In the genomic region with DNA sequence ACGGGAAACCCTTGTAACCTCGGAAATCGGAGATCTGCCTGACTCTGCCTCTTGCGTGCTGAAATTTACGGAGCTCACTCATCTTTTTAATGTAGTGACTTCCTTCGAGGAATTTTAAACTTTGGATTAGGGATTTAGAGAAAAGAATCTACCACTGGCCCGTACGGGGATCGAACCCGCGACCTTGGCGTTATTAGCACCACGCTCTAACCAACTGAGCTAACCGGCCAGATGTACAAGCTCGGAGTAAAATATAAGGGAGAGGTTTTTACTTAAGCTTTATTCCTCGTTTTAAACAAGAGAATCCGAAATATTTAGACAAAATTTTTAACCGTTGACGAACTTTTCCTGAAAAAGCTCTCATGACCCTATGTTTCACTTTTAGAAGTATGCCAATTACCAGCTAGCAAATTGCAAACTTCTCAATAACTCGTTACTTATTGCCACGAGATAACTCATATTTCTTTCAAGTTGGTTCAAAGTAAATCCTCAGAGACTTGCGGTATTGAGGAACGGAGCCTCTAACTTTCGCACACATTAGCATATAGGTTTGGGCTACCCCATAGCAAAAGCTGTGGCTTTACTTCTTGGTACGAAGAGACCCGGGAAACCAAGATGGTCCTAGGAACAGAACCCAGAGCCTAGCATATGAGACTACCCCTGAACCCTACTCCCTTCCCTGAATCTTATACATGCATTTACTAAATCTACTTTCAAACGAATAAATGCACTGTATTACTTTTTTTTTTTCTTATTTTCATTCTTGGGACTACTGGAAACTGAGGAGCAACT, we compare ENCODE assay signal across 8 mouse cellular contexts. TPM values are rescaled to one million over a fixed set of nuclear protein-coding genes. Genes with fewer than 3 reads are reported as not detected.
DNase-seq lines count a peak whose midpoint lies in the region; ATAC-seq lines count a peak whose summit lies in the region.

No protein-coding gene starts in this region.

- peaks cover 4% of the 10 kb centered on the region; the same call in 1 of the 2 replicates for H3K27me3 ChIP-seq in forebrain, embryonic 12.5 days
- no peaks in the 10 kb centered on the region for H3K27me3 ChIP-seq in limb, embryonic 15.5 days

- H3K9ac ChIP-seq in forebrain, embryonic 12.5 days = no peak overlapping the region
- H3K9ac ChIP-seq in limb, embryonic 15.5 days = no peak overlapping the region; the same call in 1 of the 2 replicates

- 0 out of 2 replicates have a peak, but pooled peaks have one; percentile 51 for ATAC-seq in forebrain, embryonic 12.5 days (ENCODE audit: low FRiP score)
- no peak for ATAC-seq in limb, embryonic 15.5 days (ENCODE audit: insufficient number of reproducible peaks, low FRiP score, low TSS enrichment, low read depth)

- no peak overlapping the region for H3K27ac ChIP-seq in forebrain, embryonic 12.5 days
- H3K27ac ChIP-seq in limb, embryonic 15.5 days = no peak overlapping the region

- H3K4me1 ChIP-seq in forebrain, embryonic 12.5 days = no peaks in the 10 kb centered on the region
- H3K4me1 ChIP-seq in limb, embryonic 15.5 days = no peaks in the 10 kb centered on the region

- peak; percentile 17 for DNase-seq in kidney, adult 18-20 months
- no peak for DNase-seq in kidney, postnatal 14 days
- DNase-seq in adrenal gland, postnatal 10 days = peak; percentile 30
- DNase-seq in induced T-regulatory cell, adult 2 months (ENCODE audit: low read depth) = peak; percentile 53
- peak; percentile 73 for DNase-seq in neural tube, embryonic 10.5 days (ENCODE audit: extremely low spot score, low spot score)
- DNase-seq in urinary bladder, adult 18-20 months (ENCODE audit: low spot score in 2 of 2) = no peak

- no peaks in the 10 kb centered on the region for H3K36me3 ChIP-seq in forebrain, embryonic 12.5 days (replicated peaks)
- no peaks in the 10 kb centered on the region for H3K36me3 ChIP-seq in limb, embryonic 15.5 days

- H3K9me3 ChIP-seq in forebrain, embryonic 12.5 days = no peaks in the 10 kb centered on the region
- no peaks in the 10 kb centered on the region for H3K9me3 ChIP-seq in limb, embryonic 15.5 days

- peak overlapping the region; percentile 42 for H3K4me2 ChIP-seq in forebrain, embryonic 12.5 days
- peak overlapping the region; percentile 31 for H3K4me2 ChIP-seq in limb, embryonic 15.5 days

- peak overlapping the region; percentile 32 for H3K4me3 ChIP-seq in forebrain, embryonic 12.5 days (replicated peaks)
- H3K4me3 ChIP-seq in limb, embryonic 15.5 days = peak overlapping the region; percentile 32

- under 1% methylated on average over 27 of the region's 27 CpGs for WGBS in forebrain, embryonic 12.5 days
- WGBS in limb, embryonic 15.5 days = 5% methylated on average over 27 of the region's 27 CpGs

RNA-seq across cellular contexts. Expression of a gene that starts 48.5 kb away (rescaled TPM):
- 100 to 1,000 TPM; 207 to 269 TPM for total RNA-seq in adrenal gland, postnatal 10 days (2021)
- polyA plus RNA-seq in forebrain, embryonic 12.5 days (2016; fragmentation: Nextera tagmentation; extraction: Ambion mirVana) = 24.5 and 30.9 TPM in 2 replicates
- 12.5 and 17.9 TPM in 2 replicates for polyA plus RNA-seq in limb, embryonic 15.5 days (2015; fragmentation: Nextera tagmentation; extraction: Ambion mirVana)

RNA-seq across cellular contexts. Expression of a gene that starts 48.8 kb away (rescaled TPM):
- 100 to 1,000 TPM; 430 to 536 TPM for total RNA-seq in adrenal gland, postnatal 10 days (2021)
- polyA plus RNA-seq in forebrain, embryonic 12.5 days (2016; fragmentation: Nextera tagmentation; extraction: Ambion mirVana) = 6,142 and 6,230 TPM in 2 replicates
- polyA plus RNA-seq in limb, embryonic 15.5 days (2015; fragmentation: Nextera tagmentation; extraction: Ambion mirVana) = 2,482 and 2,904 TPM in 2 replicates

RNA-seq across cellular contexts. Expression of a gene that starts 50.1 kb away (rescaled TPM):
- total RNA-seq in adrenal gland, postnatal 10 days (2021) = 100 to 1,000 TPM in 1 of 2 experiments, 10 to 100 TPM in 1; 81.5 to 146 TPM
- 12.5 and 13.8 TPM in 2 replicates for polyA plus RNA-seq in forebrain, embryonic 12.5 days (2016; fragmentation: Nextera tagmentation; extraction: Ambion mirVana)
- polyA plus RNA-seq in limb, embryonic 15.5 days (2015; fragmentation: Nextera tagmentation; extraction: Ambion mirVana) = 9.4 and 12.8 TPM in 2 replicates

Comparison
In these comparisons a context has a peak if more than half of its experiments do, and no peak if none do; other contexts are left out.
1. DNase-seq: peak in kidney, adult 18-20 months (single experiment), adrenal gland, postnatal 10 days (single experiment), induced T-regulatory cell, adult 2 months (single experiment) and neural tube, embryonic 10.5 days (single experiment); none in kidney, postnatal 14 days (single experiment) and urinary bladder, adult 18-20 months (0 of 2).